Mouse (Mus musculus) testis, adult 2 months (tissue): ENCODE data around the gene Wdr82. TPM values are rescaled to one million over a fixed set of nuclear protein-coding genes. Genes with fewer than 3 reads are reported as not detected.

Source experiments
- H3K27ac ChIP-seq: fragments of 200-500 bp; 2 replicates; pipeline ENCODE4 v1.5.1; 2012; ENCODE audit warnings: low read depth, low read length; ENCODE audit not compliant: control insufficient read depth, insufficient read depth
- H3K27me3 ChIP-seq: fragments of 200-500 bp; 2 replicates; pipeline ENCODE4 v1.6.1; 2012; ENCODE audit warnings: mild to moderate bottlenecking, low read length, moderate library complexity; ENCODE audit not compliant: control insufficient read depth, insufficient read depth
- H3K36me3 ChIP-seq: fragments of 200-500 bp; 2 replicates; pipeline ENCODE4 v1.6.1; 2012; ENCODE audit warnings: mild to moderate bottlenecking, low read length; ENCODE audit not compliant: control insufficient read depth, insufficient read depth
- H3K4me1 ChIP-seq: fragments of 200-500 bp; 2 replicates; pipeline ENCODE4 v1.6.1; 2012; ENCODE audit warnings: low read length; ENCODE audit not compliant: control insufficient read depth, insufficient read depth
- H3K4me3 ChIP-seq: fragments of 200-500 bp; 2 replicates; pipeline ENCODE4 v1.5.1; 2012; ENCODE audit warnings: low read depth, mild to moderate bottlenecking, low read length, moderate library complexity, mixed read lengths; ENCODE audit not compliant: control insufficient read depth
- CTCF ChIP-seq: fragments of 200-500 bp; IDR thresholded peaks from 2 replicates; pipeline ENCODE4 v1.5.1; 2012; ENCODE audit warnings: low read depth, mild to moderate bottlenecking, inconsistent platforms, low read length, moderate library complexity; ENCODE audit not compliant: control insufficient read depth, insufficient read depth, insufficient replicate concordance
- POLR2A ChIP-seq: fragments of 200-500 bp; IDR thresholded peaks from 2 replicates; pipeline ENCODE4 v1.6.1; 2012; ENCODE audit warnings: low read depth, mild to moderate bottlenecking, inconsistent platforms, low read length, moderate library complexity; ENCODE audit not compliant: control insufficient read depth
- polyA plus RNA-seq: library from polyadenylated mRNA; depleted of rRNA; stranded (reverse); fragments of >200 nt; gene quantifications from 2 replicates; pipeline ENCODE4 v1.2.3, GENCODE M21; 2012

The Wdr82 gene
- polyA plus RNA-seq, 1 experiment: 25.2 TPM

DNA sequence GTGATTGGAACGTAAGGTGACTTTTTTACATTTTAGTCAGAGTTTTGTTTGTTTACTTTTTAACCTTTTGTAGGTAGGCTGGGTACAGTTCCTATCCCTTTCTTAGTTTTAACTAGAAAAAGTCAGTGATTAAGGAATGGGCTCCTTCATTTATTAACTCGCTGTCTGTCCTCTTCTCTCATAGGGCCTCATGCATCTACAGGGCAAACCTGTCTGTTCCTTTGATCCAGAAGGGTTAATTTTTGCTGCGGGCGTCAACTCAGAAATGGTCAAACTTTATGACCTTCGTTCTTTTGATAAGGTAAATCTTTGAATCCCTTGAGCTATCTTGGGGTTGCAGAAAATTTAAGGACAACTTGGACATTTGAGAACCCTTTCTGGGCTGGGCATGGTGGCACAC is 13.3 kb downstream of the Wdr82 start:
- H3K4me3 ChIP-seq: no peak overlapping the region

DNA sequence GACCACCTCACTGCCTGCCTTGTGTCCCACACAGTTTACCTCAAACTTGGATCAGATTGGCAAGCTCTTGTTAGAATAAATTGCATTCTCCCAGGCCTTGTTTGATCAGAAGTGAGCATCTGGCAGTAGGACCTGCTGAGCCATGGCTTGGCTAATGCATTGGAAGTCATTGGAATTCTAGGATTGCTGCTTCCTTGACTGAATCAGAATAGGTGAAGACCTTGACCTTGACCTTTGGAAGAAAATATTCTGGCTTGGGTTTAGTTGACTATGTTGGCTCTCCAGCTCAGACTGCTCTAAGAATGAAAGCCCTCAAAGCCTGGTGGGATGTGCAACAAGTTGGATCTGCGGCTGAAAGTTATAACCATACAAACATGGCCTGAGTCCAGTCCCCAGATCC is 20.6 kb downstream of the Wdr82 start:
- H3K4me1 ChIP-seq: peaks cover 5% of the 10 kb centered on the region; the same call in 1 of the 2 replicates
- peaks cover 3% of the 10 kb centered on the region for H3K36me3 ChIP-seq
- no peaks in the 10 kb centered on the region for H3K27me3 ChIP-seq
- TF ChIP-seq CTCF (no peak), POLR2A (no peak)
- no peak overlapping the region for H3K4me3 ChIP-seq
- no peak overlapping the region for H3K27ac ChIP-seq

More for the DNA sequence above, 13.3 kb downstream of the Wdr82 start:
- H3K27ac ChIP-seq: no peak overlapping the region
- peaks cover 5% of the 10 kb centered on the region for H3K36me3 ChIP-seq
- no peaks in the 10 kb centered on the region for H3K27me3 ChIP-seq
- no peak for TF ChIP-seq CTCF
- H3K4me1 ChIP-seq: no peaks in the 10 kb centered on the region

DNA sequence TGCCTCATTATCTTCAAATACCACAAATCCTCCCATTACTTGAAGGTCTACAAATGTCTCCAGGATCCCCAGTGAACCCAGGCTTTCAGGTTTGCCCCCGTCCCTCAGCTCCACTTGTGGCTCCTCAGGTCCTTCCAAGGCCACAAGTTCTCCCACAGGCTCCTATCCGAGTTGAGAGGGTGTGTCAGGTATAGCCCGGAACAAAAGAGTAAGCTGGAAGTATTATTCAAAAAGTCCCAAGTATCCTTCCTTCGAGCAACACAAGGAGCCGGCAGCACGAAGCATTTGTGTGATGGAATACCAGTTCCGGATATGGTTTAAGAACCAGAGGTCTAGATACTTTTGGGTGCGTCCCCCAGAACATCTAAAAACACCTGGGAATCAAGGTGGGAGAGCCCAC is 21.3 kb downstream of the Wdr82 start:
- Histone ChIP-seq H3K4me3 (no peak overlapping the region), H3K27me3 (no peaks in the 10 kb centered on the region), H3K36me3 (peaks cover 3% of the 10 kb centered on the region; the same call in 1 of the 2 replicates), H3K27ac (no peak overlapping the region), H3K4me1 (peaks cover 5% of the 10 kb centered on the region; the same call in 1 of the 2 replicates)
- TF ChIP-seq CTCF: no peak
- no peak for TF ChIP-seq POLR2A

DNA sequence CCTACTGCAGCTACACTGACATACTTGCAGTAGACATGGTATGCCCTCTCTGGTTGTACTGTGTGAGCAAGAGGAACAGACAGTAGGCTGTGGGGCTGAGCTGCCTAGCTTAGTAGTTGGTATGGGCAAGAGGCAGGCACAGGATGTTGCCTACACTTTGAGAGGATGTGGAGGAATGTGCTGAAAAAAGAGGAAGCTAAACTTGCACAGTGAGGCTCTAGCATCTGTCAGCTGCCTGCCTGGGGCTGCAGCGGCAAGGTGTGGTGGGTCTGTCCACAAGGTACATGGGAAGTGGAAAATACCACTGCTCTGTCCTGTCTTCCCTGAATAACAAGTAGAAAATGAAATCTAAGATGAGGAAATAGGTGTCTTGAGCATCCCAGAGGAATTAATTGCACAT is 22.3 kb downstream of the Wdr82 start:
- Histone ChIP-seq H3K27me3 (no peaks in the 10 kb centered on the region), H3K27ac (no peak overlapping the region), H3K4me3 (no peak overlapping the region), H3K4me1 (peaks cover 9% of the 10 kb centered on the region), H3K36me3 (peaks cover 3% of the 10 kb centered on the region; the same call in 1 of the 2 replicates)
- TF ChIP-seq POLR2A: no peak
- TF ChIP-seq CTCF: no peak

DNA sequence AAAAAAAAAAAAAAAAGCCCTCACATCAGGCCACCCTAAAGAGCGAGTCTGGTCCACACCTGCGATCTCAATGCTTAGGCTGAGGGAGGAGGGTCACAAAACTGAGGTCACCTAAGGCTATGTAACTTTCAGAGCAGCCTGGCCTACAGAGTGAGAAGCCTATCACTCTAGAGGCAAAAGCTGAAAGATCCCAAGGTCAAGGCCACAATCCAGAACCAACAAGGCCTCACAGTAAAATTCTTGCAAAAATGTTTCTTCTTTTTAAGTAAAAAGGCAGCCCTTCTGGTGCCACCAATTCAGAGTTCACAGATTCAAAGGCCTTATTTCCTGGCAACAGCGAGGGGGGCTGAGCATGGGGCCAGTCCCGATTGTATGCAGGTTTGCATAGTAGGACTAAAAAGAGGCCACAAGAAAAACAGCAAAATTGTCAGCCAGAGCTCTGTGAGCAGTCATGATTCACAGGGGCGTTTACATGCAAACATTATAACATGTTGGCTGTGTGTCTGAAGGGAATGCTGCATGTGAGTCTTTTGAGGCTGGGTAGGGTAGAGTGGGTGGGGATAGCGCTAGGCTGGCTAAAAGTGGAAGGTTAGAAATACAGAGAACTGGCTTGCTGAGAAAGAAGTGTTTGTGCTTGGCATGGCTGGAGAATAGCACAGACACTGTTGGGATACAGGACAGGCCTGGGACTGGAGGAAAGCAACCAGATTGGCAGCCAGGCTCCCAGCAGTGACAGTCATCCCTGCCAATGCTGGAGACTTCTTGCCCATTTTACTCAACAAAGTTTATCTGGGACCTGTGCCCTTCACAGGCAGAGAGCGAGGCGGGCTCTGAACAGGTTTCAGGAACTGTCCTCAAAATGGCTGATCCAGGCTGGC is 23.4 kb downstream of the Wdr82 start:
- peak overlapping the region; percentile 66 for H3K27ac ChIP-seq
- H3K4me1 ChIP-seq: peaks cover 17% of the 10 kb centered on the region
- no peak overlapping the region for H3K4me3 ChIP-seq
- H3K36me3 ChIP-seq: no peaks in the 10 kb centered on the region; the same call in 1 of the 2 replicates
- no peak for TF ChIP-seq CTCF
- TF ChIP-seq POLR2A: no peak
- no peaks in the 10 kb centered on the region for H3K27me3 ChIP-seq

DNA sequence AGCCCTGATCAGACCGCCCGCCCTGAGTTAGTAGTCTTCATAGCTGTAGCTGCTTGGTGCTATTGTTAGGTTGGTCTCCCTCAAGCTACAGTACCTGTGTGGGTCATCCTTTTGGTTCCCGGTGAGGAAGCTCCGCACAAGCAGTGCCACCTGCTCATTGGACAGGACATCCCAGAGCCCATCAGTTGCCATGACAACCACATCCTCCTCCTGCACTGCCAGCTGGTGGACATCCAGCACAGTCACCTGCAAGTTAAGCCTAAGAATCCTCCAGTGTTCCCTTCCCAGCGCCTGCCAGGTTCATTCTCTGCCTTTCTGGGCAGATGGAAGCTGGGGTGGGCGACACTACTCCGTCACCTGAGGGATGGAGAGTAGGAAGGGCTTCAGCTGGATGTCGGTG is 25.0 kb downstream of the Wdr82 start:
- Histone ChIP-seq H3K27ac (no peak overlapping the region), H3K4me3 (no peak overlapping the region), H3K27me3 (no peaks in the 10 kb centered on the region), H3K36me3 (no peaks in the 10 kb centered on the region; the same call in 1 of the 2 replicates), H3K4me1 (peaks cover 27% of the 10 kb centered on the region)
- TF ChIP-seq CTCF: no peak
- no peak for TF ChIP-seq POLR2A

DNA sequence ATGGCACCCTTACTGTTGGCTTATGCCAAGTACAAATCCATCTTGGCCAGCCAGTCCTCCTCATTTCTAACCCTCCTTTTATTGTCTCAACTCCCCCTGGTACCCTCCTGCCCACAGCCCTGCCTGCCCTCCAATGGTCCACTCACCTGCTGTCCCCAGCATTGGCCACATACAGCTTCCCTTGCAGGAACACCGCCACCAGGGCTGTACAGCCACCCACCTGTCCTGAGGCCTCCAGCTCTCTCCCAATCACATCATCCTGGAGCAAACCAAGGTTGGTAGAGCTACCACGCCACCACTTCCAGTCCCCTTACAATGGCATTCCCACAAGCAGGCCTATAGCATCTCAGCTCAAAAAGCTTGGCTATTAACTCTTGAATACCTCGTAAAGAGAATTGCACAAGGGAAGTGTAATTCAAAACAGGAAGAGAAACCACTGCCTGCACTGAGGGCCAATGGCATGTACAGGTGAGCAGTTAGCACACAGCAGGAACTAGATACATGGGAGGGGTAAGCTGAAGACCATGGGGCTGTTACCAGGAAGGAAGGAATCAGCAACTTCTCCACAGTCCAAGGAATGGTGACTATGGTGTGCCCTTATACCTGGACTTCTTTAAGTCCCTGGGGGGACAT is 26.5 kb downstream of the Wdr82 start:
- Histone ChIP-seq H3K27me3 (no peaks in the 10 kb centered on the region), H3K4me1 (peaks cover 27% of the 10 kb centered on the region), H3K27ac (no peak overlapping the region), H3K36me3 (no peaks in the 10 kb centered on the region), H3K4me3 (no peak overlapping the region)
- TF ChIP-seq POLR2A (no peak), CTCF (no peak)

DNA sequence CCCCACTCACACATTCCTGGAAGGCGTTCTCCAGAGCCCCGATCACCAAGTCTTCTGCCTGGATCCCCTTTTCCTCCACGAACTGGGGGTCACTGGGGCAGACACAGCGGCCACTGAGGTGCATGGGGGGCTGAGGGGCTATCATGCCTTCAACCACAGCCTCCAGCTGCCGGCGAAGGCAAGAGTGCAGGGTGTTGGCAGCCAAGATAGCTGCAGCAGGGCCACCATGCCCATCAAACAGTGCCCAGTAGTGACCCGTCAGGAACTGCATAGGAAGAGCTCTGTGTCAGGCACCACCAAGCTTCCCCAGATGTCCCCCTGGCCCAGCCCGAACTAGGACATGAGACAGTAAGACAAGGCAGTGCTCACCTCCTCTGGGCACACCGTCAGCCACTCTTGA is 27.0 kb downstream of the Wdr82 start:
- TF ChIP-seq CTCF (no peak), POLR2A (no peak)
- H3K4me3 ChIP-seq: no peak overlapping the region
- no peak overlapping the region for H3K27ac ChIP-seq
- H3K4me1 ChIP-seq: peaks cover 27% of the 10 kb centered on the region
- H3K27me3 ChIP-seq: no peaks in the 10 kb centered on the region
- no peaks in the 10 kb centered on the region for H3K36me3 ChIP-seq
